Mouse (Mus musculus) myocyte (in vitro differentiated cells): ENCODE measurements around the gene Kyat1. TPM values are rescaled to one million over a fixed set of nuclear protein-coding genes. Genes with fewer than 3 reads are reported as not detected.
"Not testable (repeated sequence)": the region's sequence is repeated elsewhere in the genome, so short reads cannot be mapped to it uniquely, and the experiment has no call there.

Experiments used
- H3K27me3 ChIP-seq: one replicate; pipeline ENCODE4 v1.6.1; 2011; ENCODE audit not compliant: control insufficient read depth, insufficient read depth, insufficient read length
- H3K36me3 ChIP-seq: one replicate; pipeline ENCODE4 v1.6.1; 2011; ENCODE audit not compliant: control insufficient read depth, insufficient read depth
- H3K4me2 ChIP-seq: one replicate; pipeline ENCODE4 v1.6.1; 2011; ENCODE audit warnings: low read depth, control low read depth
- H3K4me3 ChIP-seq: one replicate; pipeline ENCODE4 v1.5.1; 2011; ENCODE audit warnings: mild to moderate bottlenecking, control low read depth, moderate library complexity
- H3K79me2 ChIP-seq: one replicate; pipeline ENCODE4 v1.6.1; 2011; ENCODE audit not compliant: control insufficient read depth, insufficient read depth
- H3ac ChIP-seq: one replicate; pipeline ENCODE4 v1.6.1; 2011; ENCODE audit not compliant: control insufficient read depth, insufficient read length
- CEBPB ChIP-seq: IDR thresholded peaks from 2 replicates; pipeline ENCODE4 v1.6.1; 2011; ENCODE audit warnings: mild to moderate bottlenecking, moderate library complexity; ENCODE audit not compliant: poor library complexity, insufficient read depth, severe bottlenecking
- E2F4 ChIP-seq: IDR thresholded peaks from one replicate; pipeline ENCODE4 v1.6.1; 2011; ENCODE audit warnings: mild to moderate bottlenecking, control low read depth, moderate library complexity; ENCODE audit not compliant: insufficient read depth
- MAX ChIP-seq: IDR thresholded peaks from one replicate; pipeline ENCODE4 v1.6.1; 2011; ENCODE audit warnings: low read depth, mild to moderate bottlenecking, control low read depth
- MYOD1 ChIP-seq, 3 experiments: IDR thresholded peaks; one replicate each; pipeline ENCODE4 v1.6.1; 2011; ENCODE audit warnings: control low read depth in 2 of 3, low read depth in 2 of 3, mild to moderate bottlenecking in 2 of 3, moderate library complexity in 1 of 3; ENCODE audit not compliant: insufficient read length in 2 of 3, control insufficient read depth in 1 of 3
- MYOG ChIP-seq, 3 experiments: IDR thresholded peaks; one replicate each; pipeline ENCODE4 v1.6.1; 2011; ENCODE audit warnings: control low read depth in 2 of 3, low read depth in 2 of 3, mild to moderate bottlenecking in 2 of 3; ENCODE audit not compliant: insufficient read length in 2 of 3, control insufficient read depth in 1 of 3, insufficient read depth in 1 of 3
- POLR2A ChIP-seq: IDR thresholded peaks from one replicate; pipeline ENCODE4 v1.6.1; 2011; ENCODE audit warnings: low read depth, mild to moderate bottlenecking, control low read depth, moderate library complexity; ENCODE audit not compliant: insufficient read length
- POLR2AphosphoS2 ChIP-seq: IDR thresholded peaks from one replicate; pipeline ENCODE4 v1.6.1; 2011; ENCODE audit warnings: low read depth, control low read depth; ENCODE audit not compliant: insufficient read length
- REST ChIP-seq: IDR thresholded peaks from one replicate; pipeline ENCODE4 v1.6.1; 2011; ENCODE audit warnings: mild to moderate bottlenecking, control low read depth, moderate library complexity; ENCODE audit not compliant: insufficient read depth, insufficient read length
- SRF ChIP-seq: IDR thresholded peaks from one replicate; pipeline ENCODE4 v1.6.1; 2011; ENCODE audit warnings: low read depth; ENCODE audit not compliant: control insufficient read depth, insufficient read length
- TCF12 ChIP-seq: IDR thresholded peaks from one replicate; pipeline ENCODE4 v1.6.1; 2011; ENCODE audit warnings: mild to moderate bottlenecking, control low read depth; ENCODE audit not compliant: poor library complexity, insufficient read depth, severe bottlenecking
- TCF3 ChIP-seq: IDR thresholded peaks from one replicate; pipeline ENCODE4 v1.6.1; 2011; ENCODE audit warnings: low read depth, control low read depth; ENCODE audit not compliant: insufficient read length
- USF1 ChIP-seq: IDR thresholded peaks from one replicate; pipeline ENCODE4 v1.6.1; 2011; ENCODE audit warnings: low read depth, mild to moderate bottlenecking, control low read depth, moderate library complexity
- polyA plus RNA-seq: library from polyadenylated mRNA; unstranded; fragments of >200 nt; fragmentation: generic; extraction: Trizol; gene quantifications from one replicate; pipeline ENCODE4 v1.2.1, GENCODE M21; 2012; ENCODE audit warnings: missing spikeins

Kyat1 gene
- polyA plus RNA-seq, 1 experiment: 11.3 TPM

GRCm38 (mm10) chr2:30166677-30167076, 39.0 kb downstream of the Kyat1 start:
- no peaks in the 10 kb centered on the region for H3K36me3 ChIP-seq
- H3ac ChIP-seq: no peak overlapping the region
- H3K4me2 ChIP-seq: no peak overlapping the region
- no peaks in the 10 kb centered on the region for H3K79me2 ChIP-seq
- TF ChIP-seq E2F4 (no peak), POLR2A (no peak), REST (no peak), TCF12 (no peak), SRF (no peak), MAX (no peak), POLR2AphosphoS2 (no peak), MYOG (IDR thresholded peaks at IDR 0.05; ENCODE audit: control insufficient read depth in 1 of 3, insufficient read depth in 1 of 3, insufficient read length in 2 of 3, low read depth in 2 of 3) (no peak), USF1 (no peak), CEBPB (no peak), TCF3 (no peak), MYOD1 (IDR thresholded peaks at IDR 0.05; ENCODE audit: control insufficient read depth in 1 of 3, insufficient read length in 2 of 3, low read depth in 2 of 3) (no peak)
- no peaks in the 10 kb centered on the region for H3K27me3 ChIP-seq
- no peak overlapping the region for H3K4me3 ChIP-seq

- no peaks in the 10 kb centered on the region for H3K79me2 ChIP-seq
- H3K36me3 ChIP-seq: no peaks in the 10 kb centered on the region
- no peaks in the 10 kb centered on the region for H3K27me3 ChIP-seq
- H3K4me2 ChIP-seq: no peak overlapping the region
- no peak overlapping the region for H3K4me3 ChIP-seq
- H3ac ChIP-seq: no peak overlapping the region
- TF ChIP-seq MYOD1 (IDR thresholded peaks at IDR 0.05; ENCODE audit: control insufficient read depth in 1 of 3, insufficient read length in 2 of 3, low read depth in 2 of 3): no peak
These were observed 41.2 kb downstream of the Kyat1 start for GRCm38 (mm10) chr2:30164340-30164932.

- TF ChIP-seq SRF: no peak
- TF ChIP-seq TCF12: no peak
- no peak for TF ChIP-seq MYOD1 (IDR thresholded peaks at IDR 0.05; ENCODE audit: control insufficient read depth in 1 of 3, insufficient read length in 2 of 3, low read depth in 2 of 3)
- no peak for TF ChIP-seq MYOG (IDR thresholded peaks at IDR 0.05; ENCODE audit: control insufficient read depth in 1 of 3, insufficient read depth in 1 of 3, insufficient read length in 2 of 3, low read depth in 2 of 3)
- TF ChIP-seq POLR2AphosphoS2: no peak
- TF ChIP-seq MAX: no peak
- TF ChIP-seq POLR2A: no peak
- no peak for TF ChIP-seq E2F4
- TF ChIP-seq USF1: no peak
- no peak for TF ChIP-seq REST
- no peak for TF ChIP-seq TCF3
- TF ChIP-seq CEBPB: no peak
- no peaks in the 10 kb centered on the region for H3K36me3 ChIP-seq
- H3K27me3 ChIP-seq: no peaks in the 10 kb centered on the region
- no peak overlapping the region for H3ac ChIP-seq
- no peak overlapping the region for H3K4me3 ChIP-seq
- no peaks in the 10 kb centered on the region for H3K79me2 ChIP-seq
- no peak overlapping the region for H3K4me2 ChIP-seq
These were observed 43.8 kb downstream of the Kyat1 start for GRCm38 (mm10) chr2:30161809-30162208.

- H3K79me2 ChIP-seq, H3K4me3 ChIP-seq, H3K36me3 ChIP-seq, H3ac ChIP-seq, H3K27me3 ChIP-seq, H3K4me2 ChIP-seq: not testable (repeated sequence)
These were observed 45.8 kb downstream of the Kyat1 start for GRCm38 (mm10) chr2:30159871-30160270.

- no peak overlapping the region for H3K4me2 ChIP-seq
- no peaks in the 10 kb centered on the region for H3K36me3 ChIP-seq
- H3K27me3 ChIP-seq: no peaks in the 10 kb centered on the region
- TF ChIP-seq REST (no peak), E2F4 (no peak), MYOG (IDR thresholded peaks at IDR 0.05; ENCODE audit: control insufficient read depth in 1 of 3, insufficient read depth in 1 of 3, insufficient read length in 2 of 3, low read depth in 2 of 3) (no peak), POLR2AphosphoS2 (no peak), MYOD1 (IDR thresholded peaks at IDR 0.05; ENCODE audit: control insufficient read depth in 1 of 3, insufficient read length in 2 of 3, low read depth in 2 of 3) (no peak), TCF12 (no peak), USF1 (no peak), POLR2A (no peak), TCF3 (no peak), SRF (no peak), MAX (no peak), CEBPB (no peak)
- H3K4me3 ChIP-seq: no peak overlapping the region
- no peaks in the 10 kb centered on the region for H3K79me2 ChIP-seq
- H3ac ChIP-seq: no peak overlapping the region
These were observed 53.0 kb downstream of the Kyat1 start for GRCm38 (mm10) chr2:30152616-30153015.
